Comparison of ENCODE assay signal across 11 mouse cellular contexts in the genomic region with DNA sequence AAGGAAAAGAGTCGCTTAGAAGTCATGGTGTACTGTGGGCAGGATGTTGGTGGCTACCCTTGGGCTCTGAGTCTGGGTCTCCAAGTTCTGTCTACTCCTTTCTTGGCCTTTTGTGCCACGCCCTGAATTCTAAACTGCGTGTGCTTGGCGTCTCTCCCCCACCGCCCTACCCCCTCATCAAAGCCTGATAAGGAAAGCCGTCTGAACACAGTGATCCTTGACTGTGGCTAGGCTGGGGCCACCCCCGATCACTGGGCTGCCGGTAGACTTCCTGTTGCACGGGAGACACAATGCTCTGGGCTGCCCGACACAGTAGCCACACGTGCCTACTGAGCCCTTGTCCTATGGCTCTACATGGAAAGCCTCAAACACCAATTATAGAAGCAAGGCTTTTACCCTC.
DNase-seq lines count a peak whose midpoint lies in the region; ATAC-seq lines count a peak whose summit lies in the region.
"Had no signal": no experiment of that assay in that cellular context is flagged by ENCODE, and none has a peak within 500 bp of the region (broad histone marks: within the 10 kb centered on the region; RNA-seq: fewer than 3 reads in every experiment).

No protein-coding gene starts in this region.

- H3K9ac ChIP-seq in liver, embryonic 11.5 days (ENCODE audit: low read depth, low read length): peak overlapping the region; percentile 7; the same call in 1 of the 2 replicates
- H3K9ac ChIP-seq in stomach, embryonic 16.5 days (ENCODE audit: low read length): no peak overlapping the region
- H3K9ac ChIP-seq: neural tube, embryonic 13.5 days had no signal

- DNase-seq in embryo, embryonic 10 days (ENCODE audit: low spot score): peak; percentile 29
- DNase-seq in embryo, embryonic 11 days: no peak
- DNase-seq in spleen, postnatal 36 days (ENCODE audit: low spot score in 2 of 2): peak; percentile 36 to 43
- DNase-seq in spleen, adult 18-20 months: no peak
- peak; percentile 64 for DNase-seq in liver, embryonic 11.5 days (ENCODE audit: low spot score)
- no peak for DNase-seq in left cerebral cortex, adult 8-10 months (ENCODE audit: low spot score in 2 of 2)
- no peak for DNase-seq in cerebellum, postnatal 10 days
- DNase-seq: cerebellum, adult 18-20 months had no signal

- peak; percentile 90 for ATAC-seq in liver, embryonic 11.5 days (replicated peaks; ENCODE audit: low FRiP score)
- peak; percentile 73; the same call in 1 of the 2 replicates for ATAC-seq in stomach, embryonic 16.5 days (ENCODE audit: insufficient read depth, low FRiP score)

- peak overlapping the region; percentile 53; the same call in 1 of the 2 replicates for H3K27ac ChIP-seq in liver, embryonic 11.5 days (ENCODE audit: low read depth, low read length)
- H3K27ac ChIP-seq in stomach, embryonic 16.5 days (ENCODE audit: low read length): peak overlapping the region; percentile 30; the same call in 1 of the 2 replicates
- H3K27ac ChIP-seq: layer of hippocampus, adult 2 months; neural tube, embryonic 13.5 days had no signal

- H3K4me3 ChIP-seq in liver, embryonic 11.5 days (ENCODE audit: low read depth, low read length): no peak overlapping the region
- no peak overlapping the region for H3K4me3 ChIP-seq in stomach, embryonic 16.5 days (replicated peaks; ENCODE audit: low read length)
- H3K4me3 ChIP-seq: layer of hippocampus, adult 2 months; neural tube, embryonic 13.5 days had no signal

- no peaks in the 10 kb centered on the region for H3K36me3 ChIP-seq in liver, embryonic 11.5 days (ENCODE audit: control insufficient read depth, insufficient read depth, low read length)
- no peaks in the 10 kb centered on the region for H3K36me3 ChIP-seq in stomach, embryonic 16.5 days (ENCODE audit: control insufficient read depth, insufficient read depth, low read length)
- H3K36me3 ChIP-seq: neural tube, embryonic 13.5 days had no signal

- WGBS in liver, embryonic 11.5 days: 7% methylated on average over 11 of the region's 11 CpGs
- 29% methylated on average over 11 of the region's 11 CpGs for WGBS in stomach, embryonic 16.5 days

- no peaks in the 10 kb centered on the region for H3K27me3 ChIP-seq in liver, embryonic 11.5 days (replicated peaks; ENCODE audit: control insufficient read depth, insufficient read depth, low read length)
- no peaks in the 10 kb centered on the region for H3K27me3 ChIP-seq in stomach, embryonic 16.5 days (ENCODE audit: control insufficient read depth, insufficient read depth, low read length)
- H3K27me3 ChIP-seq: neural tube, embryonic 13.5 days had no signal

- H3K4me2 ChIP-seq in liver, embryonic 11.5 days: peak overlapping the region; percentile 39
- no peak overlapping the region for H3K4me2 ChIP-seq in stomach, embryonic 16.5 days (ENCODE audit: low read depth, low read length)
- H3K4me2 ChIP-seq: neural tube, embryonic 13.5 days had no signal

- H3K4me1 ChIP-seq in liver, embryonic 11.5 days (replicated peaks; ENCODE audit: control insufficient read depth, insufficient read depth, low read length): peaks cover 45% of the 10 kb centered on the region
- H3K4me1 ChIP-seq in stomach, embryonic 16.5 days (ENCODE audit: control insufficient read depth, insufficient read depth, low read length): peaks cover 13% of the 10 kb centered on the region; the same call in 1 of the 2 replicates

- H3K9me3 ChIP-seq in liver, embryonic 11.5 days (ENCODE audit: control insufficient read depth, low read length): no peaks in the 10 kb centered on the region
- no peaks in the 10 kb centered on the region for H3K9me3 ChIP-seq in stomach, embryonic 16.5 days (replicated peaks; ENCODE audit: control insufficient read depth, low read length)
- H3K9me3 ChIP-seq: neural tube, embryonic 13.5 days had no signal

Comparison
In these comparisons a context has a peak if more than half of its experiments do, and no peak if none do; other contexts are left out.
1. DNase-seq: peak in embryo, embryonic 10 days (single experiment), spleen, postnatal 36 days (2 of 2) and liver, embryonic 11.5 days (single experiment); none in embryo, embryonic 11 days (single experiment), spleen, adult 18-20 months (0 of 2), left cerebral cortex, adult 8-10 months (0 of 2) and cerebellum, postnatal 10 days (0 of 2).